Mouse (Mus musculus) stomach, embryonic 16.5 days (tissue): Measurements from ENCODE around the gene Abhd12. TPM values are rescaled to one million over a fixed set of nuclear protein-coding genes. Genes with fewer than 3 reads are reported as not detected.

Experiments
- ATAC-seq: fragments of 200-750 bp; cut with Nextera tagmentation; 2 replicates; pipeline ENCODE4 v1.8.0; 2017; ENCODE audit warnings: moderate number of reproducible peaks, moderate TSS enrichment; ENCODE audit not compliant: insufficient read depth, low FRiP score
- H3K27ac ChIP-seq: fragments of 300-500 bp; sonication (generic); 2 replicates; pipeline ENCODE4 v1.5.1; 2014; ENCODE audit warnings: low read length
- H3K27me3 ChIP-seq: fragments of 300-500 bp; sonication (generic); 2 replicates; pipeline ENCODE4 v1.6.1; 2014; ENCODE audit warnings: low read length, control low read depth, mixed read lengths; ENCODE audit not compliant: control insufficient read depth, insufficient read depth
- H3K36me3 ChIP-seq: fragments of 300-500 bp; sonication (generic); 2 replicates; pipeline ENCODE4 v1.6.1; 2014; ENCODE audit warnings: low read length; ENCODE audit not compliant: control insufficient read depth, insufficient read depth
- H3K4me1 ChIP-seq: fragments of 300-500 bp; sonication (generic); 2 replicates; pipeline ENCODE4 v1.6.1; 2014; ENCODE audit warnings: low read length, control low read depth, mixed read lengths; ENCODE audit not compliant: control insufficient read depth, insufficient read depth
- H3K4me2 ChIP-seq: fragments of 300-500 bp; sonication (generic); 2 replicates; pipeline ENCODE4 v1.6.1; 2014; ENCODE audit warnings: low read depth, low read length, mixed read lengths
- H3K4me3 ChIP-seq: fragments of 300-500 bp; sonication (generic); replicated peaks from 2 replicates; pipeline ENCODE4 v1.5.1; 2014; ENCODE audit warnings: mild to moderate bottlenecking, low read length
- H3K9ac ChIP-seq: fragments of 300-500 bp; sonication (generic); 2 replicates; pipeline ENCODE4 v1.6.1; 2014; ENCODE audit warnings: low read length
- H3K9me3 ChIP-seq: fragments of 300-500 bp; sonication (generic); replicated peaks from 2 replicates; pipeline ENCODE4 v1.6.1; 2016; ENCODE audit warnings: low read length, control low read depth; ENCODE audit not compliant: control insufficient read depth
- WGBS: fragments of 180-500 bp; shearing (Covaris S2); extraction: QIAGEN DNeasy Blood & Tissue Kit; methylation state at CpG from one replicate; pipeline ENCODE4 v1.1.7; 2014; 5-methylcytosine and 5-hydroxymethylcytosine counted together
- polyA plus RNA-seq: library from polyadenylated mRNA; unstranded; fragments of >200 nt; fragmentation: Nextera tagmentation; extraction: Ambion mirVana; gene quantifications from 2 replicates; pipeline ENCODE4 v1.2.1, GENCODE M21; 2015

The Abhd12 gene
- polyA plus RNA-seq, 1 experiment from 2014 or later = 57.8 TPM

- 86% methylated on average over 19 of the region's 19 CpGs for WGBS
- Histone ChIP-seq H3K4me2 (no peak overlapping the region), H3K9ac (no peak overlapping the region), H3K27me3 (no peaks in the 10 kb centered on the region), H3K36me3 (no peaks in the 10 kb centered on the region; the same call in 1 of the 2 replicates), H3K27ac (no peak overlapping the region), H3K9me3 (no peaks in the 10 kb centered on the region), H3K4me1 (no peaks in the 10 kb centered on the region), H3K4me3 (no peak overlapping the region)
- no peak for ATAC-seq
Observed at GRCm38 (mm10) chr2:150933482-150933881, 28.9 kb upstream of the Abhd12 start.

DNA sequence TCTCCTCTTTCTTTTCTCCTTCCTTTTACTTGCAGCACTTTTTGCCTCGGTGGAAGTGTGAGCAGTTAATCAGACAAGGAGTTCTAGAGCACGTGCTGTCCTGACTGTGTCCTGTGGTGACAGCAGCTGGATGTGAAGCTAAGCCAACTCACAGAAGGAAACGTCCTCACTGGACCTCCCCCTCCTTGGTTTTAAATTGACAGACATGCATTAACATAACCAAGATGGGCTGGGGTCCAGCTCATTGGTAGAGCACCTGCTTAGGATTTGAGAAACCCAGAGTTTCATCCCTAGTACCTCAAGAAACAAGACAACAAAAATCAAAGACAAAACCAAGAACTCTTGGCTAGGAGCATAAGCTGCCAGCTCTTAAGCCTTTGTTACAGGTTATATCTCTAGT lies 26.3 kb upstream of the Abhd12 start:
- no peaks in the 10 kb centered on the region for H3K9me3 ChIP-seq
- H3K36me3 ChIP-seq = no peaks in the 10 kb centered on the region; the same call in 1 of the 2 replicates
- H3K27ac ChIP-seq = no peak overlapping the region
- WGBS = 62% methylated on average over 3 of the region's 3 CpGs
- H3K4me2 ChIP-seq = no peak overlapping the region
- no peaks in the 10 kb centered on the region for H3K4me1 ChIP-seq
- H3K4me3 ChIP-seq = no peak overlapping the region
- no peak for ATAC-seq
- H3K27me3 ChIP-seq = no peaks in the 10 kb centered on the region
- H3K9ac ChIP-seq = no peak overlapping the region

DNA sequence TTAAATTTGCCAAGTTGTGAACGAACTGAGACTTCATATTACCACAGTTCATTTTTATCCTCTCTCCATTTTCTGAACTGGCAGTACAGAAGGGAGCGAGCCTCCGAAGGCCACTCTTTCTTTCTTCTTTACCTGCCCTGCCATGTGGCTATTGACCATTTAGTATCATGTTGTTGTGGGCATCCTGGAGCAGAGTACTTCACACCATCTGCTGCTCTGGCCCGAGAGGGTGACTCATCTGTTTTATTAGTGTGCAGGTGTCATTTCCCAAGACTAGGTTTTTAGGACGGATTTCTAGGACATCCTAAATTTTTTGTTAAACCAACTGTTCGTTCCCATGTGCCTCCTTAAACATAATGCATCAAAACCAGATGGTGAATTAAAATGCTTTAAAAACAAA lies 24.6 kb upstream of the Abhd12 start:
- H3K4me2 ChIP-seq = no peak overlapping the region
- H3K27ac ChIP-seq = no peak overlapping the region
- H3K9me3 ChIP-seq = no peaks in the 10 kb centered on the region
- 78% methylated on average over 6 of the region's 6 CpGs for WGBS
- H3K27me3 ChIP-seq = no peaks in the 10 kb centered on the region
- H3K36me3 ChIP-seq = no peaks in the 10 kb centered on the region; the same call in 1 of the 2 replicates
- ATAC-seq = no peak
- no peaks in the 10 kb centered on the region for H3K4me1 ChIP-seq
- H3K9ac ChIP-seq = no peak overlapping the region
- H3K4me3 ChIP-seq = no peak overlapping the region

- Histone ChIP-seq H3K9ac (no peak overlapping the region), H3K4me1 (no peaks in the 10 kb centered on the region), H3K4me3 (no peak overlapping the region), H3K27me3 (no peaks in the 10 kb centered on the region), H3K9me3 (no peaks in the 10 kb centered on the region), H3K4me2 (no peak overlapping the region), H3K36me3 (no peaks in the 10 kb centered on the region), H3K27ac (no peak overlapping the region)
- 90% methylated on average over 11 of the region's 11 CpGs for WGBS
- no peak for ATAC-seq
Observed at GRCm38 (mm10) chr2:150927038-150927720, 22.6 kb upstream of the Abhd12 start.

DNA sequence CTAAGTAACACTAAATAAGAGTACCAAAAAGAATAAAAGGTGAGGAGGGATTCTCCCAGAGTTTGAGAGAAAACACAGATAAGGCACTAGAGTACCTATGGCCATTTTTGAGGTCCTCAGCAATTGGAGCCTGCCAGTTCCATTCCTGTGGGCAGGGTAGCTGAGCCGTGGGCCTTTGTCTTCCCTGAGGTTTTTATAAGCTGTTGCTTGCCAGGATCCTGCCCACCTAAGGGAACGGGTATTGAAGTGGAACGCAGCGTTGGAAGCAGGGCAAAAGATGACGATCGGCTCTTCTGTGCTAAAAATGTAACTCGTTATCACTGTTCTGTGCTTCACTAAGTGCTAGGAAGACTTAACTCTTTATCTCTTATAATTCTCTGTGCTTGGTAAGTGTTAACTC lies 19.0 kb upstream of the Abhd12 start:
- no peaks in the 10 kb centered on the region for H3K9me3 ChIP-seq
- H3K4me3 ChIP-seq = no peak overlapping the region
- H3K9ac ChIP-seq = no peak overlapping the region
- ATAC-seq = no peak
- H3K27ac ChIP-seq = no peak overlapping the region
- 0 out of 2 replicates have a peak, but pooled peaks cover 3% of the 10 kb centered on the region for H3K36me3 ChIP-seq
- no peak overlapping the region for H3K4me2 ChIP-seq
- no peaks in the 10 kb centered on the region for H3K27me3 ChIP-seq
- 86% methylated on average over 7 of the region's 7 CpGs for WGBS
- no peaks in the 10 kb centered on the region for H3K4me1 ChIP-seq

DNA sequence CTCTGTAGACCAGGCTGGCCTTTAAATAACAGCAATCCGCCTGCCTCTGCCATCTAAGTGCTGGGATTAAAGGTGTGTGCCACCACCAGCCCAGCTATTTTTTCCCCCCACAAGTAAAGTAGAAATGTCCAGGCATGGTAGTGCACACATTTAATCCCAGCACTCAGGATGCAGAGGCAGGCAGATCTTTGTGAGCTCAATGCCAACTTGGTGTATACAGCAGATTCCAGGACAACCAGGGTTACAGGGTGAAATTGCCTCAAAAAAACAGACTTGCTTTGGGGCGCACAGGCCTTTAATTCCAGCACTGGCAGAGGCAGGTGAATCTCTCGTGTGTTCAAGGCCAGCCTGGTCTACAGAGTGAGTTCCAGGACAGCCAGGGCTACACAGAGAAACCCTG lies 18.5 kb upstream of the Abhd12 start:
- H3K4me1 ChIP-seq = no peaks in the 10 kb centered on the region

GRCm38 (mm10) chr2:150922165-150922564 lies 17.6 kb upstream of the Abhd12 start:
- 0 out of 2 replicates have a peak, but pooled peaks cover 4% of the 10 kb centered on the region for H3K36me3 ChIP-seq
- 85% methylated on average over 4 of the region's 4 CpGs for WGBS
- no peak overlapping the region for H3K27ac ChIP-seq

More for the DNA sequence above, 18.5 kb upstream of the Abhd12 start:
- H3K4me3 ChIP-seq = no peak overlapping the region
- H3K9me3 ChIP-seq = no peaks in the 10 kb centered on the region
- no peak overlapping the region for H3K27ac ChIP-seq
- H3K4me2 ChIP-seq = no peak overlapping the region
- ATAC-seq = no peak
- no peak overlapping the region for H3K9ac ChIP-seq
- 89% methylated on average over 3 of the region's 3 CpGs for WGBS
- H3K27me3 ChIP-seq = no peaks in the 10 kb centered on the region
- H3K36me3 ChIP-seq = 0 out of 2 replicates have a peak, but pooled peaks cover 4% of the 10 kb centered on the region

GRCm38 (mm10) chr2:150921697-150922096 lies 17.2 kb upstream of the Abhd12 start:
- ATAC-seq = no peak
- Histone ChIP-seq H3K4me1 (no peaks in the 10 kb centered on the region), H3K4me2 (no peak overlapping the region), H3K27me3 (no peaks in the 10 kb centered on the region), H3K4me3 (no peak overlapping the region), H3K9me3 (no peaks in the 10 kb centered on the region), H3K27ac (no peak overlapping the region), H3K9ac (no peak overlapping the region), H3K36me3 (0 out of 2 replicates have a peak, but pooled peaks cover 4% of the 10 kb centered on the region)
- 88% methylated on average over 6 of the region's 6 CpGs for WGBS

More at GRCm38 (mm10) chr2:150922165-150922564, 17.6 kb upstream of the Abhd12 start:
- Histone ChIP-seq H3K9ac (no peak overlapping the region), H3K4me2 (no peak overlapping the region), H3K4me1 (no peaks in the 10 kb centered on the region), H3K27me3 (no peaks in the 10 kb centered on the region), H3K4me3 (no peak overlapping the region), H3K9me3 (no peaks in the 10 kb centered on the region)
- no peak for ATAC-seq

DNA sequence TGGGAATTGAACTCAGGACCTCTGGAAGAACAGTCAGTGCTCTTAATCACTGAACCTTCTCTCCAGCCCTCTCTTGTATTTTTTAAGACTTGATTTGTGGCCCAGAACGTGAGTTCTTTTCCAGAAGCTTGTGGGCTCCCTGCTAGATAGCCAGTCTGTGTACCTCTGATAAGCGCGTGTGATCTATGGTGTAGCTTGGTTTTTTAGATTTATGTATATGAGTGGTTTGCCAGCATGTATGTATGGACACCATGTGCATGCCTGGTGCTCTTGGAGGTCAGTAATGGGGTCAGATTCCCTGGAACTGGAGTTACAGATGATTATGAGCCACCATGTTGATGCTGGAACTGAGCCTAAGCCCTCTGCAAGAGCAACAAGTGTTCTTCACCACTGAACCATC lies 16.0 kb upstream of the Abhd12 start:
- WGBS = 89% methylated on average over 3 of the region's 3 CpGs
- no peak overlapping the region for H3K4me2 ChIP-seq
- H3K9ac ChIP-seq = no peak overlapping the region
- no peaks in the 10 kb centered on the region for H3K27me3 ChIP-seq
- no peak for ATAC-seq
- H3K27ac ChIP-seq = no peak overlapping the region
- no peaks in the 10 kb centered on the region for H3K4me1 ChIP-seq
- H3K4me3 ChIP-seq = no peak overlapping the region
- no peaks in the 10 kb centered on the region for H3K9me3 ChIP-seq
- 0 out of 2 replicates have a peak, but pooled peaks cover 4% of the 10 kb centered on the region for H3K36me3 ChIP-seq
